Mouse (Mus musculus) forebrain, embryonic 14.5 days (tissue): ENCODE data around the gene Rab3il1. TPM values are rescaled to one million over a fixed set of nuclear protein-coding genes. Genes with fewer than 3 reads are reported as not detected.

Source experiments
- ATAC-seq: fragments of 200-750 bp; cut with Nextera tagmentation; 2 replicates; pipeline ENCODE4 v1.8.0; 2017; ENCODE audit warnings: mild to moderate bottlenecking, moderate library complexity
- DNase-seq: peaks from one replicate; pipeline ENCODE4 v3.0.0-alpha.2; 2015; ENCODE audit warnings: low spot score
- H3K27ac ChIP-seq: fragments of 300-500 bp; sonication (generic); 2 replicates; pipeline ENCODE4 v1.5.1; 2014; ENCODE audit warnings: low read depth, mild to moderate bottlenecking, control low read depth, low read length, moderate library complexity
- H3K27me3 ChIP-seq: fragments of 300-500 bp; sonication (generic); replicated peaks from 2 replicates; pipeline ENCODE4 v1.6.1; 2014; ENCODE audit warnings: low read length, control low read depth, mixed read lengths; ENCODE audit not compliant: control insufficient read depth, insufficient read depth
- H3K36me3 ChIP-seq: fragments of 300-500 bp; sonication (generic); 2 replicates; pipeline ENCODE4 v1.6.1; 2014; ENCODE audit warnings: low read length, control low read depth; ENCODE audit not compliant: control insufficient read depth, insufficient read depth
- H3K4me1 ChIP-seq: fragments of 300-500 bp; sonication (generic); 2 replicates; pipeline ENCODE4 v1.6.1; 2014; ENCODE audit warnings: antibody characterized with exemption, low read length, control low read depth; ENCODE audit not compliant: control insufficient read depth, insufficient read depth
- H3K4me2 ChIP-seq: fragments of 300-500 bp; sonication (generic); 2 replicates; pipeline ENCODE4 v1.6.1; 2014; ENCODE audit warnings: mild to moderate bottlenecking, control low read depth, low read length
- H3K4me3 ChIP-seq: fragments of 300-500 bp; sonication (generic); 2 replicates; pipeline ENCODE4 v1.5.1; 2014; ENCODE audit warnings: low read depth, low read length, control low read depth
- H3K9ac ChIP-seq: fragments of 300-500 bp; sonication (generic); 2 replicates; pipeline ENCODE4 v1.6.1; 2014; ENCODE audit warnings: mild to moderate bottlenecking, low read length, control low read depth, moderate library complexity
- H3K9me3 ChIP-seq: fragments of 300-500 bp; sonication (generic); replicated peaks from 2 replicates; pipeline ENCODE4 v1.6.1; 2016; ENCODE audit warnings: low read length, control low read depth, mixed read lengths; ENCODE audit not compliant: control insufficient read depth
- WGBS: fragments of 180-500 bp; shearing (Covaris S2); extraction: QIAGEN DNeasy Blood & Tissue Kit; methylation state at CpG from one replicate; pipeline ENCODE4 v1.1.7; 2014; 5-methylcytosine and 5-hydroxymethylcytosine counted together
- polyA plus RNA-seq: library from polyadenylated mRNA; unstranded; fragments of >200 nt; fragmentation: Nextera tagmentation; extraction: Ambion mirVana; gene quantifications from 2 replicates; pipeline ENCODE4 v1.2.1, GENCODE M21; 2014

Rab3il1 gene
- polyA plus RNA-seq, 1 experiment from 2014 or later: 20.6 TPM

- H3K36me3 ChIP-seq: peaks cover 13% of the 10 kb centered on the region
- ATAC-seq (no peak), DNase-seq (no peak)
- no peak within 1 kb of the TSS for H3K4me3 ChIP-seq
- WGBS: 91% methylated on average over 4 of the region's 4 CpGs
- H3K4me2 ChIP-seq: no peak within 1 kb of the TSS
- peak within 1 kb of the TSS; percentile 13; the same call in 1 of the 2 replicates for H3K9ac ChIP-seq
- H3K27ac ChIP-seq: no peak within 1 kb of the TSS
- peaks cover 16% of the 10 kb centered on the region for H3K4me1 ChIP-seq
- no peaks in the 10 kb centered on the region for H3K27me3 ChIP-seq
- no peaks in the 10 kb centered on the region for H3K9me3 ChIP-seq
Measured at GRCm38 (mm10) chr19:9980258-9980657, 21.2 kb upstream of the Rab3il1 start, which contains the start of gene Fth1. TSS of gene Fth1 (plus strand) at chr19:9980598.

DNA sequence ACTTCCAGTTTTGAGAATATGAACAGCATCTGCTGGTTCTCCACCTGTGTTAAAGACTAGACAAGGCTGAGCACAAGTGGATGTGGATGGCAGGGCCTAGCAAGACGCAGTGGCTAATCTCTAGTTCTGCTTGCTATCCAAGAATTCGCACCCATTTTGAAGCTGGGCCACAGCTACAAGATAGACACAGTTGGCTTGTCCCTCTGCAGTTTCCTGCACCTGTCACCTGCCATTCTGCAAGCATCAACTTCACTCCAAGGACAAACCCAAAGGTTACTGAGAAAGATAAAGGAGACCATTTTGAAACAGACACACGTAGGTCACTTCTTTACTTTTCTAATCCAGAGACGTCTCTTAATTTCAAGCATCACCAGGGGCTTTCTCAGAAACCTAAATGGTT is 19.8 kb upstream of the Rab3il1 start:
- peaks cover 16% of the 10 kb centered on the region for H3K4me1 ChIP-seq
- H3K36me3 ChIP-seq: peaks cover 27% of the 10 kb centered on the region
- H3K27ac ChIP-seq: peak overlapping the region; percentile 86
- 60% methylated on average over 4 of the region's 4 CpGs for WGBS
- peak overlapping the region; percentile 94 for H3K4me2 ChIP-seq
- DNase-seq (no peak), ATAC-seq (no peak)
- no peaks in the 10 kb centered on the region for H3K9me3 ChIP-seq
- peak overlapping the region; percentile 91 for H3K9ac ChIP-seq
- H3K27me3 ChIP-seq: no peaks in the 10 kb centered on the region
- H3K4me3 ChIP-seq: peak overlapping the region; percentile 93

DNA sequence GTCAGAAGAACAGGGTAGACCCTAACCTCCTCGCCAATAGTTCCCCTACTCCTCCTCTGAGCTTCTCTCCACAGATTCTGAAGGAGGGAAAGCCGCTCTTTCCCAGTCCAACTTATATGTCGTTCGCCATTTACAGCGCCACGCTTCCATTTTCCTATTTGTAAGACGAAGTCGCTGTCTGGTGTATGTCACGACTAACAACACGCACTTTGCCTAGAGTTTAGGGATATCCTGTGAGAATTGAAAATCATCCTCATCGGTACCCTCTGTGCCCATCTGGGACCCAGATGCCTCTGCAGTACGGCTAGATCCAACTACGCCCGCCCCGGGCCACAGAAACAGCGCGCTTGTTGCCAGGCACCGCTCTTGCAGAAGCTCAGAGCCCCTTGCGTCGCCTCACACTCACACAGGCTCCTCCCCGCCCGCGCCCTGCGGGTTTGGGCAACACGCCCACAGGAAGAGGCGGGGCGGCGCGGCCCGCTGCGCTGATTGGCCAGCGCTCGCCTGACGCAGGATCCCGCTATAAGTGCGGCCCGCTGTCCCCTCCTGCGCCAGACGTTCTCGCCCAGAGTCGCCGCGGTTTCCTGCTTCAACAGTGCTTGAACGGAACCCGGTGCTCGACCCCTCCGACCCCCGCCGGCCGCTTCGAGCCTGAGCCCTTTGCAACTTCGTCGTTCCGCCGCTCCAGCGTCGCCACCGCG is 19.2 kb upstream of the Rab3il1 start:
- H3K9ac ChIP-seq: peak overlapping the region; percentile 91
- peak overlapping the region; percentile 86 for H3K27ac ChIP-seq
- H3K4me1 ChIP-seq: peaks cover 16% of the 10 kb centered on the region
- H3K4me2 ChIP-seq: peak overlapping the region; percentile 94
- DNase-seq (peak; percentile 98), ATAC-seq (peak; percentile 99)
- peaks cover 27% of the 10 kb centered on the region for H3K36me3 ChIP-seq
- peak overlapping the region; percentile 93 for H3K4me3 ChIP-seq
- H3K27me3 ChIP-seq: no peaks in the 10 kb centered on the region
- no peaks in the 10 kb centered on the region for H3K9me3 ChIP-seq
- WGBS: under 1% methylated on average over 58 of the region's 59 CpGs

- Histone ChIP-seq H3K27me3 (no peaks in the 10 kb centered on the region), H3K4me3 (peak overlapping the region; percentile 93), H3K4me1 (peaks cover 16% of the 10 kb centered on the region), H3K9me3 (no peaks in the 10 kb centered on the region), H3K9ac (peak overlapping the region; percentile 91), H3K4me2 (peak overlapping the region; percentile 94), H3K36me3 (peaks cover 27% of the 10 kb centered on the region), H3K27ac (peak overlapping the region; percentile 86)
- under 1% methylated on average over 30 of the region's 31 CpGs for WGBS
- ATAC-seq (peak; percentile 74), DNase-seq (peak; percentile 53)
Measured at GRCm38 (mm10) chr19:9982852-9983542, 18.5 kb upstream of the Rab3il1 start.

GRCm38 (mm10) chr19:9984111-9985055 is 17.1 kb upstream of the Rab3il1 start:
- peak overlapping the region; percentile 91 for H3K9ac ChIP-seq
- peaks cover 16% of the 10 kb centered on the region for H3K4me1 ChIP-seq
- ATAC-seq (no peak), DNase-seq (no peak)
- no peak overlapping the region for H3K27ac ChIP-seq
- H3K27me3 ChIP-seq: no peaks in the 10 kb centered on the region
- peak overlapping the region; percentile 93; the same call in 1 of the 2 replicates for H3K4me3 ChIP-seq
- WGBS: 94% methylated on average over 20 of the region's 20 CpGs
- peak overlapping the region; percentile 94 for H3K4me2 ChIP-seq
- no peaks in the 10 kb centered on the region for H3K9me3 ChIP-seq
- H3K36me3 ChIP-seq: peaks cover 27% of the 10 kb centered on the region

- no peak overlapping the region for H3K27ac ChIP-seq
- peaks cover 27% of the 10 kb centered on the region for H3K36me3 ChIP-seq
- ATAC-seq: no peak
- H3K4me3 ChIP-seq: no peak overlapping the region
- no peak for DNase-seq
- no peaks in the 10 kb centered on the region for H3K27me3 ChIP-seq
- H3K4me2 ChIP-seq: no peak overlapping the region
- H3K9me3 ChIP-seq: no peaks in the 10 kb centered on the region
- H3K9ac ChIP-seq: no peak overlapping the region
- WGBS: 90% methylated on average over 6 of the region's 6 CpGs
- H3K4me1 ChIP-seq: peaks cover 16% of the 10 kb centered on the region
Measured at GRCm38 (mm10) chr19:9985190-9985899, 16.1 kb upstream of the Rab3il1 start.

DNA sequence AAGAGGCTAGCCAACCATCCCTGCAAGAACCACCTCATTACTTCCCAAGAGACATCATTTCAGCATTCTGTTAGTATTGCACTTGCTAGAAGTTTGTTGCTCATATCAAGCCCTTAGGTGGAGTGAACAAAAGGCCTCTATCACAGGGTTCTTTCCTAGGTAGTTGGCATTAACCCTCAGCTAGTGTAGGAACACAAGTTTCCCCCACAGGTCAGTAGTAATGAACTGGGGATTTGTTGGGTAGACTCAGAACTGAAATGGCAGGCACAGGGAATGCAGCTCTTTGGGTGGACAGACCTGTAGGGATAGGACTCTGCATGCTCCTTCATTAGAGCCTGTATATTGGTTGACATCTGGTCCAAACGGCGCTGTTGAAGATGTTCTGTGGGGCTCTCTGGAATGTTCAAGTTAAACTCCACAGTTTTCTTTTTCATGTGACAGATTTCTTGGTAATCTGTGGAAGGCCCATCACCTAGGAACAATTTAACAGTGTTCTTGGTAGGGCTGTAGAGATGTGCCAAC is 15.5 kb upstream of the Rab3il1 start:
- Histone ChIP-seq H3K4me1 (peaks cover 16% of the 10 kb centered on the region), H3K27me3 (no peaks in the 10 kb centered on the region), H3K4me3 (no peak overlapping the region), H3K9ac (no peak overlapping the region), H3K27ac (no peak overlapping the region), H3K9me3 (no peaks in the 10 kb centered on the region), H3K36me3 (peaks cover 27% of the 10 kb centered on the region), H3K4me2 (no peak overlapping the region)
- no peak for DNase-seq
- ATAC-seq: no peak
- 99% methylated on average over 2 of the region's 2 CpGs for WGBS

DNA sequence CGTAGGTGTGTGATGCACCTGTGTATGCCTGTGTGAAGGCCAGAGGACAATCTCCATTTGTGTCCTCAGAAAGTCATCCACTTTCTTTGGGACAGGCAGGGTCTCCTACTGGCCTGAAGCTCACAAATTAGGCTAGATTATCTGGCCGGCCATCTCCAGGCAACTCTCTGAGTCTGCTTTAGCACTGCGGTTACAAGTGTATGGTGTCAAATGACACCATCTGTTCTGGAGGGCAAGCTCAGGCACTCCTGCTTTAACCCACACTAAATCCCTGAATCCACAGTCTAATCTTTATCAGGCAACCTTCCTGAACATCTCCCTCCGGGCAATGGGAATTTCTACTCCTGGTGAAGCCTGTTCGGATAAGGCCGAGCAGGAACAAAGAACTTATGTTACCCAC is 14.3 kb upstream of the Rab3il1 start:
- peaks cover 9% of the 10 kb centered on the region for H3K4me1 ChIP-seq
- H3K27me3 ChIP-seq: no peaks in the 10 kb centered on the region
- no peak for ATAC-seq
- H3K27ac ChIP-seq: no peak overlapping the region
- no peak overlapping the region for H3K4me2 ChIP-seq
- no peak for DNase-seq
- H3K4me3 ChIP-seq: no peak overlapping the region
- H3K9ac ChIP-seq: no peak overlapping the region
- H3K9me3 ChIP-seq: no peaks in the 10 kb centered on the region
- peaks cover 27% of the 10 kb centered on the region for H3K36me3 ChIP-seq
- WGBS: 61% methylated on average over 6 of the region's 6 CpGs
